In genomic region chr7:80297041-80297440, GRCm38 (mm10) we compare ENCODE assay signal across 17 mouse cellular contexts. TPM values are rescaled to one million over a fixed set of nuclear protein-coding genes. Genes with fewer than 3 reads are reported as not detected.
DNase-seq lines count a peak whose midpoint lies in the region; ATAC-seq and TF ChIP-seq lines count a peak whose summit lies in the region.
"Had no signal": no experiment of that assay in that cellular context is flagged by ENCODE, and none has a peak within 500 bp of the region (broad histone marks: within the 10 kb centered on the region; RNA-seq: fewer than 3 reads in every experiment).

No protein-coding gene starts in this region.

- no peak for DNase-seq in forebrain, embryonic 14.5 days (ENCODE audit: low spot score)
- DNase-seq in limb, embryonic 14.5 days (ENCODE audit: low spot score), result no peak
- DNase-seq in limb, embryonic 10.5 days (ENCODE audit: low spot score), result no peak
- peak; percentile 44 for DNase-seq in 3134 (ENCODE audit: extremely low read depth, insufficient read length, low spot score)
- DNase-seq in layer of hippocampus, postnatal 10 days (ENCODE audit: low spot score in 2 of 2), result no peak
- DNase-seq: cerebellum, postnatal 25 days; gastrocnemius, postnatal 25 days; kidney, postnatal 4 days; lung, postnatal 4 days; right cerebral cortex, postnatal 25 days; thymus, adult 2 months had no signal

- H3K4me2 ChIP-seq in forebrain, embryonic 13.5 days, result peak overlapping the region; percentile 86
- no peak overlapping the region for H3K4me2 ChIP-seq in forebrain, embryonic 14.5 days (ENCODE audit: low read length)
- 0 out of 2 replicates have a peak overlapping the region, but pooled peaks have one; percentile 3 for H3K4me2 ChIP-seq in limb, embryonic 14.5 days (replicated peaks; ENCODE audit: low read depth, low read length, severe bottlenecking)
- no peak overlapping the region for H3K4me2 ChIP-seq in embryonic facial prominence, embryonic 13.5 days
- no peak overlapping the region for H3K4me2 ChIP-seq in kidney, embryonic 15.5 days
- H3K4me2 ChIP-seq: hindbrain, embryonic 13.5 days had no signal

- peaks cover 25% of the 10 kb centered on the region for H3K36me3 ChIP-seq in forebrain, embryonic 13.5 days (ENCODE audit: poor library complexity, severe bottlenecking)
- peaks cover 17% of the 10 kb centered on the region for H3K36me3 ChIP-seq in forebrain, embryonic 14.5 days (ENCODE audit: control insufficient read depth, insufficient read depth, low read length)
- H3K36me3 ChIP-seq in limb, embryonic 14.5 days (ENCODE audit: control insufficient read depth, insufficient read depth, low read length), result peaks cover 31% of the 10 kb centered on the region
- peaks cover 63% of the 10 kb centered on the region for H3K36me3 ChIP-seq in limb, embryonic 10.5 days
- peaks cover 29% of the 10 kb centered on the region for H3K36me3 ChIP-seq in embryonic facial prominence, embryonic 13.5 days
- peaks cover 39% of the 10 kb centered on the region for H3K36me3 ChIP-seq in kidney, embryonic 15.5 days
- H3K36me3 ChIP-seq: hindbrain, embryonic 13.5 days had no signal

- H3K4me1 ChIP-seq in forebrain, embryonic 13.5 days, result peaks cover 28% of the 10 kb centered on the region
- H3K4me1 ChIP-seq in forebrain, embryonic 14.5 days (ENCODE audit: control insufficient read depth, insufficient read depth, low read length), result 0 out of 2 replicates have a peak, but pooled peaks cover 5% of the 10 kb centered on the region
- peaks cover 8% of the 10 kb centered on the region for H3K4me1 ChIP-seq in limb, embryonic 14.5 days (ENCODE audit: control insufficient read depth, insufficient read depth, low read length)
- H3K4me1 ChIP-seq in limb, embryonic 10.5 days, result peaks cover 19% of the 10 kb centered on the region
- H3K4me1 ChIP-seq in embryonic facial prominence, embryonic 13.5 days, result peaks cover 23% of the 10 kb centered on the region
- H3K4me1 ChIP-seq in kidney, embryonic 15.5 days, result peaks cover 31% of the 10 kb centered on the region

- H3K4me3 ChIP-seq in forebrain, embryonic 13.5 days, result no peak overlapping the region; the same call in 1 of the 2 replicates
- H3K4me3 ChIP-seq in forebrain, embryonic 14.5 days (ENCODE audit: low read depth, low read length), result no peak overlapping the region
- H3K4me3 ChIP-seq in limb, embryonic 14.5 days (replicated peaks; ENCODE audit: low read length), result no peak overlapping the region
- H3K4me3 ChIP-seq in limb, embryonic 10.5 days, result no peak overlapping the region
- H3K4me3 ChIP-seq in embryonic facial prominence, embryonic 13.5 days, result no peak overlapping the region
- H3K4me3 ChIP-seq in kidney, embryonic 15.5 days (replicated peaks), result no peak overlapping the region
- H3K4me3 ChIP-seq: hindbrain, embryonic 13.5 days; limb, embryonic 12.5 days had no signal

- WGBS in forebrain, embryonic 13.5 days, result 76% methylated on average over 3 of the region's 3 CpGs
- 72% methylated on average over 3 of the region's 3 CpGs for WGBS in forebrain, embryonic 14.5 days
- WGBS in limb, embryonic 14.5 days, result 85% methylated on average over 3 of the region's 3 CpGs
- 92% methylated on average over 3 of the region's 3 CpGs for WGBS in limb, embryonic 10.5 days
- WGBS in embryonic facial prominence, embryonic 13.5 days, result 84% methylated on average over 3 of the region's 3 CpGs
- 82% methylated on average over 3 of the region's 3 CpGs for WGBS in kidney, embryonic 15.5 days

- H3K9me3 ChIP-seq in forebrain, embryonic 13.5 days (replicated peaks), result no peaks in the 10 kb centered on the region
- no peaks in the 10 kb centered on the region for H3K9me3 ChIP-seq in forebrain, embryonic 14.5 days (replicated peaks; ENCODE audit: control insufficient read depth, low read length)
- H3K9me3 ChIP-seq in limb, embryonic 14.5 days (ENCODE audit: control insufficient read depth, low read length), result no peaks in the 10 kb centered on the region
- H3K9me3 ChIP-seq in limb, embryonic 10.5 days (replicated peaks), result no peaks in the 10 kb centered on the region
- H3K9me3 ChIP-seq in embryonic facial prominence, embryonic 13.5 days, result no peaks in the 10 kb centered on the region
- no peaks in the 10 kb centered on the region for H3K9me3 ChIP-seq in kidney, embryonic 15.5 days (replicated peaks)
- H3K9me3 ChIP-seq: hindbrain, embryonic 13.5 days; limb, embryonic 12.5 days had no signal

- H3K27me3 ChIP-seq in forebrain, embryonic 13.5 days, result no peaks in the 10 kb centered on the region
- H3K27me3 ChIP-seq in forebrain, embryonic 14.5 days (replicated peaks; ENCODE audit: control insufficient read depth, insufficient read depth, low read length), result no peaks in the 10 kb centered on the region
- no peaks in the 10 kb centered on the region for H3K27me3 ChIP-seq in limb, embryonic 14.5 days (ENCODE audit: control insufficient read depth, insufficient read depth, low read length)
- H3K27me3 ChIP-seq in limb, embryonic 10.5 days (ENCODE audit: low read depth, poor library complexity, severe bottlenecking), result no peaks in the 10 kb centered on the region
- no peaks in the 10 kb centered on the region for H3K27me3 ChIP-seq in embryonic facial prominence, embryonic 13.5 days
- H3K27me3 ChIP-seq in kidney, embryonic 15.5 days, result no peaks in the 10 kb centered on the region
- H3K27me3 ChIP-seq: hindbrain, embryonic 13.5 days; limb, embryonic 12.5 days had no signal

- no peak for TF ChIP-seq POLR2A in limb, embryonic 14.5 days (IDR thresholded peaks at IDR 0.05; ENCODE audit: borderline replicate concordance, extremely low read depth, insufficient read depth, insufficient read length)

- no peak for ATAC-seq in forebrain, embryonic 13.5 days
- ATAC-seq in forebrain, embryonic 14.5 days, result no peak
- ATAC-seq in limb, embryonic 14.5 days (ENCODE audit: low FRiP score, low read depth), result no peak
- no peak for ATAC-seq in embryonic facial prominence, embryonic 13.5 days (ENCODE audit: insufficient number of reproducible peaks, insufficient read depth, low FRiP score, low TSS enrichment, low read depth)
- no peak for ATAC-seq in kidney, embryonic 15.5 days (replicated peaks; ENCODE audit: low FRiP score)
- ATAC-seq: intestine, postnatal 0 days had no signal

- no peak overlapping the region; the same call in 1 of the 2 replicates for H3K9ac ChIP-seq in forebrain, embryonic 13.5 days
- H3K9ac ChIP-seq in forebrain, embryonic 14.5 days (ENCODE audit: low read length), result no peak overlapping the region; the same call in 1 of the 2 replicates
- no peak overlapping the region for H3K9ac ChIP-seq in limb, embryonic 14.5 days (ENCODE audit: low read depth, low read length, severe bottlenecking)
- 0 out of 2 replicates have a peak overlapping the region, but pooled peaks have one; percentile 27 for H3K9ac ChIP-seq in embryonic facial prominence, embryonic 13.5 days
- H3K9ac ChIP-seq in kidney, embryonic 15.5 days, result no peak overlapping the region
- H3K9ac ChIP-seq: hindbrain, embryonic 13.5 days; limb, embryonic 12.5 days had no signal

- H3K27ac ChIP-seq in forebrain, embryonic 13.5 days, result no peak overlapping the region
- H3K27ac ChIP-seq in forebrain, embryonic 14.5 days (ENCODE audit: low read depth, low read length), result no peak overlapping the region
- H3K27ac ChIP-seq in limb, embryonic 14.5 days (replicated peaks; ENCODE audit: low read depth, low read length), result no peak overlapping the region
- no peak overlapping the region for H3K27ac ChIP-seq in limb, embryonic 10.5 days
- no peak overlapping the region for H3K27ac ChIP-seq in embryonic facial prominence, embryonic 13.5 days
- H3K27ac ChIP-seq in kidney, embryonic 15.5 days, result no peak overlapping the region
- H3K27ac ChIP-seq: hindbrain, embryonic 13.5 days; limb, embryonic 12.5 days had no signal

RNA-seq across cellular contexts. Expression of gene Prc1, which starts 2.8 kb away (rescaled TPM):
- 166 and 178 TPM in 2 replicates for polyA plus RNA-seq in forebrain, embryonic 13.5 days (2015; fragmentation: Nextera tagmentation; extraction: Ambion mirVana)
- polyA plus RNA-seq in forebrain, embryonic 14.5 days (2014; fragmentation: Nextera tagmentation; extraction: Ambion mirVana), result 102 and 125 TPM in 2 replicates
- 78.5 and 79.9 TPM in 2 replicates for polyA plus RNA-seq in limb, embryonic 14.5 days (2012; rRNA removed)
- polyA plus RNA-seq in limb, embryonic 14.5 days (2014; fragmentation: Nextera tagmentation; extraction: Ambion mirVana), result 109 and 111 TPM in 2 replicates
- 160 and 172 TPM in 2 replicates for polyA plus RNA-seq in limb, embryonic 10.5 days (2016; fragmentation: Nextera tagmentation; extraction: Ambion mirVana)
- polyA plus RNA-seq in embryonic facial prominence, embryonic 13.5 days (2015; fragmentation: Nextera tagmentation; extraction: Ambion mirVana), result 121 and 130 TPM in 2 replicates
- 10 to 100 TPM; 10.2 to 10.7 TPM for total RNA-seq in layer of hippocampus, postnatal 10 days (2021)
- polyA plus RNA-seq in kidney, embryonic 15.5 days (2015; fragmentation: Nextera tagmentation; extraction: Ambion mirVana), result 137 and 150 TPM in 2 replicates

RNA-seq across cellular contexts. Expression of gene Rccd1, which starts 27.2 kb away (rescaled TPM):
- 16.2 and 18.7 TPM in 2 replicates for polyA plus RNA-seq in forebrain, embryonic 13.5 days (2015; fragmentation: Nextera tagmentation; extraction: Ambion mirVana)
- 7.0 and 11.4 TPM in 2 replicates for polyA plus RNA-seq in forebrain, embryonic 14.5 days (2014; fragmentation: Nextera tagmentation; extraction: Ambion mirVana)
- 22.5 and 26.2 TPM in 2 replicates for polyA plus RNA-seq in limb, embryonic 14.5 days (2012; rRNA removed)
- 8.0 and 10.2 TPM in 2 replicates for polyA plus RNA-seq in limb, embryonic 14.5 days (2014; fragmentation: Nextera tagmentation; extraction: Ambion mirVana)
- polyA plus RNA-seq in limb, embryonic 10.5 days (2016; fragmentation: Nextera tagmentation; extraction: Ambion mirVana), result 11.6 and 12.0 TPM in 2 replicates
- polyA plus RNA-seq in embryonic facial prominence, embryonic 13.5 days (2015; fragmentation: Nextera tagmentation; extraction: Ambion mirVana), result 15.6 and 17.2 TPM in 2 replicates
- 10 to 100 TPM; 21.2 to 22.3 TPM for total RNA-seq in layer of hippocampus, postnatal 10 days (2021)
- 9.5 and 12.3 TPM in 2 replicates for polyA plus RNA-seq in kidney, embryonic 15.5 days (2015; fragmentation: Nextera tagmentation; extraction: Ambion mirVana)

RNA-seq across cellular contexts. Expression of gene Vps33b, which starts 27.6 kb away (rescaled TPM):
- polyA plus RNA-seq in forebrain, embryonic 13.5 days (2015; fragmentation: Nextera tagmentation; extraction: Ambion mirVana), result 14.1 and 17.2 TPM in 2 replicates
- 6.1 and 10.9 TPM in 2 replicates for polyA plus RNA-seq in forebrain, embryonic 14.5 days (2014; fragmentation: Nextera tagmentation; extraction: Ambion mirVana)
- polyA plus RNA-seq in limb, embryonic 14.5 days (2012; rRNA removed), result 17.0 and 19.1 TPM in 2 replicates
- polyA plus RNA-seq in limb, embryonic 14.5 days (2014; fragmentation: Nextera tagmentation; extraction: Ambion mirVana), result 8.6 and 9.2 TPM in 2 replicates
- polyA plus RNA-seq in limb, embryonic 10.5 days (2016; fragmentation: Nextera tagmentation; extraction: Ambion mirVana), result 15.2 and 17.9 TPM in 2 replicates
- 13.8 and 16.2 TPM in 2 replicates for polyA plus RNA-seq in embryonic facial prominence, embryonic 13.5 days (2015; fragmentation: Nextera tagmentation; extraction: Ambion mirVana)
- 10 to 100 TPM; 23.0 to 25.6 TPM for total RNA-seq in layer of hippocampus, postnatal 10 days (2021)
- polyA plus RNA-seq in kidney, embryonic 15.5 days (2015; fragmentation: Nextera tagmentation; extraction: Ambion mirVana), result 14.6 and 15.4 TPM in 2 replicates

RNA-seq across cellular contexts. Expression of gene Ngrn, which starts 36.0 kb away (rescaled TPM):
- polyA plus RNA-seq in forebrain, embryonic 13.5 days (2015; fragmentation: Nextera tagmentation; extraction: Ambion mirVana), result 56.3 and 57.7 TPM in 2 replicates
- polyA plus RNA-seq in forebrain, embryonic 14.5 days (2014; fragmentation: Nextera tagmentation; extraction: Ambion mirVana), result 71.2 and 71.8 TPM in 2 replicates
- 50.0 and 51.6 TPM in 2 replicates for polyA plus RNA-seq in limb, embryonic 14.5 days (2012; rRNA removed)
- polyA plus RNA-seq in limb, embryonic 14.5 days (2014; fragmentation: Nextera tagmentation; extraction: Ambion mirVana), result 47.5 and 49.9 TPM in 2 replicates
- polyA plus RNA-seq in limb, embryonic 10.5 days (2016; fragmentation: Nextera tagmentation; extraction: Ambion mirVana), result 42.5 and 45.7 TPM in 2 replicates
- 52.2 and 52.5 TPM in 2 replicates for polyA plus RNA-seq in embryonic facial prominence, embryonic 13.5 days (2015; fragmentation: Nextera tagmentation; extraction: Ambion mirVana)
- 10 to 100 TPM; 37.2 to 39.4 TPM for total RNA-seq in layer of hippocampus, postnatal 10 days (2021)
- polyA plus RNA-seq in kidney, embryonic 15.5 days (2015; fragmentation: Nextera tagmentation; extraction: Ambion mirVana), result 47.5 and 48.3 TPM in 2 replicates

RNA-seq across cellular contexts. Expression of gene Unc45a, which starts 43.8 kb away (rescaled TPM):
- 40.8 and 46.2 TPM in 2 replicates for polyA plus RNA-seq in forebrain, embryonic 13.5 days (2015; fragmentation: Nextera tagmentation; extraction: Ambion mirVana)
- 29.6 and 36.4 TPM in 2 replicates for polyA plus RNA-seq in forebrain, embryonic 14.5 days (2014; fragmentation: Nextera tagmentation; extraction: Ambion mirVana)
- 55.1 and 62.6 TPM in 2 replicates for polyA plus RNA-seq in limb, embryonic 14.5 days (2012; rRNA removed)
- polyA plus RNA-seq in limb, embryonic 14.5 days (2014; fragmentation: Nextera tagmentation; extraction: Ambion mirVana), result 36.9 and 40.4 TPM in 2 replicates
- polyA plus RNA-seq in limb, embryonic 10.5 days (2016; fragmentation: Nextera tagmentation; extraction: Ambion mirVana), result 51.8 and 53.3 TPM in 2 replicates
- polyA plus RNA-seq in embryonic facial prominence, embryonic 13.5 days (2015; fragmentation: Nextera tagmentation; extraction: Ambion mirVana), result 49.0 and 53.1 TPM in 2 replicates
- total RNA-seq in layer of hippocampus, postnatal 10 days (2021), result 10 to 100 TPM; 47.9 to 61.9 TPM
- 38.9 and 41.1 TPM in 2 replicates for polyA plus RNA-seq in kidney, embryonic 15.5 days (2015; fragmentation: Nextera tagmentation; extraction: Ambion mirVana)

Comparison
In these comparisons a context has a peak if more than half of its experiments do, and no peak if none do; other contexts are left out.
1. H3K4me2 ChIP-seq: peak in forebrain, embryonic 13.5 days (single experiment) and limb, embryonic 14.5 days (single experiment); none in forebrain, embryonic 14.5 days (single experiment), embryonic facial prominence, embryonic 13.5 days (single experiment) and kidney, embryonic 15.5 days (single experiment).